Mouse (Mus musculus): ENCODE results near the gene Unc80. TPM values are rescaled to one million over a fixed set of nuclear protein-coding genes. Genes with fewer than 3 reads are reported as not detected.
A peak's percentile ranks its signal among the peaks of the same experiment; 100 is the strongest.

Unc80 gene
- total and polyA plus RNA-seq, 2 experiments, result under 0.01 TPM; not detected in 1

DNA sequence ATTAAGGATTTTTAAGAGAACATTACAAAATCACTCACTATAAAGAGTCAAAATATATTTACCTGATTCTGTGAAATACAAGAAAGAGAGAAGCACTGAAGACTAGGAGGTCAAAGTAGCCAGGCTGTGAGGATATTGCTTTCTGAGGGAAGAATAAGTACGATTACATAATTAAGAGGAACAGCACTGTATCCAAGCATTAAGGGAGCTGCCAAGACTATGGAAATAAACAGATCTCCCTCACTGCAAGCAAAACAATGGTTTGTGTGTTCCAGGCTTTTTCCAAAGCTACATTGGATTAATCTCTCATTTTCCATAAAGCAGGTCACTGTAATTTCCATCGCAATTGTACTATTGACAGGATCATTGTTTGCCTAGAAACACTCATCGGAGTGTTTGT is 14.6 kb downstream of the Unc80 start:
- WGBS, result 83% methylated on average over 3 of the region's 3 CpGs
- no peak for TF ChIP-seq CTCF (IDR thresholded peaks at IDR 0.05; ENCODE audit: low read depth, low read length)
- TF ChIP-seq POLR2A (IDR thresholded peaks at IDR 0.05; ENCODE audit: extremely low read depth, insufficient read depth, low read length), result no peak
- no peaks in the 10 kb centered on the region for H3K27me3 ChIP-seq (ENCODE audit: control insufficient read depth, insufficient read depth, low read length)
- H3K27ac ChIP-seq (replicated peaks; ENCODE audit: insufficient read depth, low read depth, low read length), result no peak overlapping the region
- H3K4me3 ChIP-seq (ENCODE audit: insufficient read depth, low read depth, low read length), result no peak overlapping the region
- no peaks in the 10 kb centered on the region for H3K36me3 ChIP-seq (ENCODE audit: control insufficient read depth, insufficient read depth, low read length)
- DNase-seq (ENCODE audit: extremely low read depth, low read depth, low spot score), result no peak
- H3K4me1 ChIP-seq (ENCODE audit: control insufficient read depth, insufficient read depth, low read length), result no peaks in the 10 kb centered on the region
- H3K79me2 ChIP-seq (ENCODE audit: control insufficient read depth, insufficient read depth, low read length), result no peaks in the 10 kb centered on the region
- no peak overlapping the region for H3K9ac ChIP-seq (ENCODE audit: low read depth, low read length)

GRCm38 (mm10) chr1:66493064-66493463 is 24.9 kb downstream of the Unc80 start:
- WGBS, result 80% methylated on average over 6 of the region's 6 CpGs
- Histone ChIP-seq H3K4me3 (ENCODE audit: insufficient read depth, low read depth, low read length) (no peak overlapping the region), H3K27me3 (ENCODE audit: control insufficient read depth, insufficient read depth, low read length) (no peaks in the 10 kb centered on the region), H3K9ac (ENCODE audit: low read depth, low read length) (no peak overlapping the region), H3K36me3 (ENCODE audit: control insufficient read depth, insufficient read depth, low read length) (no peaks in the 10 kb centered on the region), H3K79me2 (ENCODE audit: control insufficient read depth, insufficient read depth, low read length) (no peaks in the 10 kb centered on the region), H3K27ac (replicated peaks; ENCODE audit: insufficient read depth, low read depth, low read length) (no peak overlapping the region), H3K4me1 (ENCODE audit: control insufficient read depth, insufficient read depth, low read length) (no peaks in the 10 kb centered on the region)
- no peak for DNase-seq (ENCODE audit: extremely low read depth, low read depth, low spot score)
- TF ChIP-seq CTCF (IDR thresholded peaks at IDR 0.05; ENCODE audit: low read depth, low read length) (no peak), POLR2A (IDR thresholded peaks at IDR 0.05; ENCODE audit: extremely low read depth, insufficient read depth, low read length) (no peak)

DNA sequence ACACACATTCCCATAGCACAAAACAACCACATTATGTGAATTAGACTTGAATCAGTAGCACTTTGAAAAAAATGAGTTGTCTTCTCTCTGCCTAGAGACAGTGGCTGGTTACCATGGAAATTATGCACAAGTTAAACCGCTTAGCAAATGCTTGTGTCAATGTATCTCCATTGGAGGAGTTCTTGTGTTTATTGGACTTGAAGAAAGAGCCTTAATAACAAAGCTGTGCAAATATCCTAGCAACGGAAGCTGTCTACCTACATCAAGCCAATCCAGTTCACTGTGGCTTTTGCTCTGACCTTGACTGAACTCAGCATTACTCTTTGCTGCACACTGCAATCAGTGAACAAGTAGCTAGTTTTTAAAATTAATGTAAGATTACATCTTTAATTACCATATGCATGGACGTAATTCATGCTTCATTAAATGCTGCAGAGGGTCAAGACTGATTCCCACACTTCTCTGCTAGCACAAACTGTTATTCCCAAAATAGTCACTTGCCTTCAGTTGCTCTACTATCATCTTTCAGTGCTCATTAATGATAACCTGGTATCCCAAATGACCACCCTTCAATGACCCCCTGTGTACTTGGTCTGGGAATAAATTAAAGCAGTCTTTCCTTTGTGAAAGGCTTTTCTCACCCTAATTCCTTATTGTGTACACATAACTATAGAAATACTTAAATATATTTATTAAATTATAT is 27.3 kb downstream of the Unc80 start:
- no peak overlapping the region for H3K4me3 ChIP-seq (ENCODE audit: insufficient read depth, low read depth, low read length)
- no peak overlapping the region for H3K27ac ChIP-seq (replicated peaks; ENCODE audit: insufficient read depth, low read depth, low read length)
- no peak for DNase-seq (ENCODE audit: extremely low read depth, low read depth, low spot score)
- no peaks in the 10 kb centered on the region for H3K27me3 ChIP-seq (ENCODE audit: control insufficient read depth, insufficient read depth, low read length)
- H3K36me3 ChIP-seq (ENCODE audit: control insufficient read depth, insufficient read depth, low read length), result no peaks in the 10 kb centered on the region
- 76% methylated on average over 3 of the region's 3 CpGs for WGBS
- no peaks in the 10 kb centered on the region for H3K79me2 ChIP-seq (ENCODE audit: control insufficient read depth, insufficient read depth, low read length)
- H3K4me1 ChIP-seq (ENCODE audit: control insufficient read depth, insufficient read depth, low read length), result no peaks in the 10 kb centered on the region
- TF ChIP-seq CTCF (IDR thresholded peaks at IDR 0.05; ENCODE audit: low read depth, low read length) (no peak), POLR2A (IDR thresholded peaks at IDR 0.05; ENCODE audit: extremely low read depth, insufficient read depth, low read length) (no peak)
- H3K9ac ChIP-seq (ENCODE audit: low read depth, low read length), result no peak overlapping the region

DNA sequence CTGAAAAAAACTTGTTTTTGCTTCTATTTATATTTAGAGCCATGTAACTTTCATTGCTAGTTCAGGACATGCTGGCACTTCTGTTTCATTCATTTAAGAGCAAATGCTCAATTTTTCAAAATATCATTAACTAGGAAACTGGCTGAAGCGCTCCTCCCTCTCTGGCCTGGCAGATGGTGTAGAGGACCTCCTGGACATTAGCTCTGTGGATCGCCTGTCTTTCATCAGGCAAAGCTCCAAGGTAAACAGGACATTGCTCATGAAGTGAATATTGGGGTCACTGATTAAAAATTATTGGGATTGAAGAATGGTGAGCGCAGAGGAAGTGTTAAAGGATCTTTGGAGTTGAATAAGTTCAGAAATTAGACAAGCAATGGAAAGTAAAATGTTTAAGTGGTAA is 82.6 kb downstream of the Unc80 start:
- Histone ChIP-seq H3K79me2 (ENCODE audit: control insufficient read depth, insufficient read depth, low read length) (no peaks in the 10 kb centered on the region), H3K27ac (replicated peaks; ENCODE audit: insufficient read depth, low read depth, low read length) (no peak overlapping the region), H3K4me3 (ENCODE audit: insufficient read depth, low read depth, low read length) (no peak overlapping the region), H3K36me3 (ENCODE audit: control insufficient read depth, insufficient read depth, low read length) (no peaks in the 10 kb centered on the region), H3K27me3 (ENCODE audit: control insufficient read depth, insufficient read depth, low read length) (no peaks in the 10 kb centered on the region), H3K9ac (ENCODE audit: low read depth, low read length) (no peak overlapping the region), H3K4me1 (ENCODE audit: control insufficient read depth, insufficient read depth, low read length) (peaks cover 5% of the 10 kb centered on the region)
- WGBS, result 17% methylated on average over 3 of the region's 3 CpGs
- DNase-seq (ENCODE audit: extremely low read depth, low read depth, low spot score), result peak; percentile 80
- TF ChIP-seq CTCF (IDR thresholded peaks at IDR 0.05; ENCODE audit: low read depth, low read length) (no peak), POLR2A (IDR thresholded peaks at IDR 0.05; ENCODE audit: extremely low read depth, insufficient read depth, low read length) (no peak)

DNA sequence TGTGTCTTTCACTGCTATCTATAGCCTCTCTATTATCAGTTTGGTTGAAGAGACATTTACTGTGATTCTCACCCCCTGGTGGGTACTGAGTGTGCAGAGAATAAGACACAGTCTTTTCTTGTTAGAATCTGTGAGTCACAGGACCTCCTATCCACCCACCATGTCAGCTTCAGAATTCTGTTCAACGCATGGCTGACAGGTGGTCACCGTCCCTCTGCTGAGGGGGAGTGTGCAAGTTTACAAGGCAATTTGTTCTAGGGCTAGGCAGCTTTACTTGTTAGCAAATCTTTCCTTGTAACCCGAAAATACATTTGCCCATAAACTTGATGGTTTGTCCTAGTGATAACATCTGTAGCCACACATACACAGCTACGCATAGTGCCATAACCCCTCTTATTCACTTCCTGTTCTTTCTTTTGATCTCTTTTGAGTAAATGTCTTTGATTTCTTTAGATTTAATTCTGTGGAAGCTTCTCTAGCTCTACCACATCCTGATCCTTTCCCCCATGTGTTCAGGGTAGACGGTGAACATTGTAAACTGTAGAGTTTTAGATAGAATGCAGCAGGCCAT is 84.3 kb downstream of the Unc80 start:
- WGBS, result 87% methylated on average over 5 of the region's 5 CpGs
- H3K27me3 ChIP-seq (ENCODE audit: control insufficient read depth, insufficient read depth, low read length), result no peaks in the 10 kb centered on the region

DNA sequence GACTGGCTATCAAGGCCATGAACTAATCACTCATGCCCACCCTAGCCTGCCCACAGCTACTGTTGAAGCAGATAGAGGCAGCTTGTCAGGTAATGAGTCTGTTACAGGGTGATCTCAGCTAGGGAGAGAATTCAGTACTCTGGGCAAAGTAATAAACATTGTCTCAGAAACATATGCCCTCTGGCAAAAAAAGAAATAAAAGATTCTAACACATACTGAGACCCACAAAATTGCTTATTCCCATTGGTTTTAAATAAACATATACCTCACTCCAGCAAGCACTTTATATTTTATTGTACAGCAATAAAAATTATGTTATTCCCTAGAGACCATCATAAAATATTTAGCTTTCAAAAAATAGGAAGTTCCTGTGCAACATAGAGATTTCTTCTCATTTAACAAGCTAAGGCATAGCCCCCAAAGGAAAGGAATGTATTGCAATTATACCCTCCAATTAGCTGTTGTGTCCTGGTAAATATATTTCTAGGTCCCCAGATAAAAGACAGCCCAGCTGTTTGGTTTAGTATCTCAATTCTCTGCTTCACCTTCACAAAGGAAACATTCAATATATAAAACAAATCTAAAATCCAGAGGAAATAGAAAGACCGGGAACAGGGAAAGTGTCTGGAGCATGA is 93.6 kb downstream of the Unc80 start:
- H3K4me1 ChIP-seq (ENCODE audit: control insufficient read depth, insufficient read depth, low read length), result no peaks in the 10 kb centered on the region
- 95% methylated on average over 1 of the region's 1 CpGs for WGBS
- H3K9ac ChIP-seq (ENCODE audit: low read depth, low read length), result no peak overlapping the region
- no peaks in the 10 kb centered on the region for H3K27me3 ChIP-seq (ENCODE audit: control insufficient read depth, insufficient read depth, low read length)
- no peaks in the 10 kb centered on the region for H3K36me3 ChIP-seq (ENCODE audit: control insufficient read depth, insufficient read depth, low read length)
- H3K4me3 ChIP-seq (ENCODE audit: insufficient read depth, low read depth, low read length), result no peak overlapping the region
- DNase-seq (ENCODE audit: extremely low read depth, low read depth, low spot score), result no peak
- no peaks in the 10 kb centered on the region for H3K79me2 ChIP-seq (ENCODE audit: control insufficient read depth, insufficient read depth, low read length)
- H3K27ac ChIP-seq (replicated peaks; ENCODE audit: insufficient read depth, low read depth, low read length), result no peak overlapping the region
- no peak for TF ChIP-seq CTCF (IDR thresholded peaks at IDR 0.05; ENCODE audit: low read depth, low read length)
- no peak for TF ChIP-seq POLR2A (IDR thresholded peaks at IDR 0.05; ENCODE audit: extremely low read depth, insufficient read depth, low read length)

More for the DNA sequence above, 84.3 kb downstream of the Unc80 start:
- Histone ChIP-seq H3K9ac (ENCODE audit: low read depth, low read length) (no peak overlapping the region), H3K79me2 (ENCODE audit: control insufficient read depth, insufficient read depth, low read length) (no peaks in the 10 kb centered on the region), H3K27ac (replicated peaks; ENCODE audit: insufficient read depth, low read depth, low read length) (no peak overlapping the region), H3K36me3 (ENCODE audit: control insufficient read depth, insufficient read depth, low read length) (no peaks in the 10 kb centered on the region), H3K4me3 (ENCODE audit: insufficient read depth, low read depth, low read length) (no peak overlapping the region), H3K4me1 (ENCODE audit: control insufficient read depth, insufficient read depth, low read length) (peaks cover 5% of the 10 kb centered on the region)
- no peak for TF ChIP-seq POLR2A (IDR thresholded peaks at IDR 0.05; ENCODE audit: extremely low read depth, insufficient read depth, low read length)
- no peak for DNase-seq (ENCODE audit: extremely low read depth, low read depth, low spot score)
